Mouse (Mus musculus): ENCODE measurements around the gene Hspbp1.
A peak's percentile ranks its signal among the peaks of the same experiment; 100 is the strongest.

Hspbp1 gene

DNA sequence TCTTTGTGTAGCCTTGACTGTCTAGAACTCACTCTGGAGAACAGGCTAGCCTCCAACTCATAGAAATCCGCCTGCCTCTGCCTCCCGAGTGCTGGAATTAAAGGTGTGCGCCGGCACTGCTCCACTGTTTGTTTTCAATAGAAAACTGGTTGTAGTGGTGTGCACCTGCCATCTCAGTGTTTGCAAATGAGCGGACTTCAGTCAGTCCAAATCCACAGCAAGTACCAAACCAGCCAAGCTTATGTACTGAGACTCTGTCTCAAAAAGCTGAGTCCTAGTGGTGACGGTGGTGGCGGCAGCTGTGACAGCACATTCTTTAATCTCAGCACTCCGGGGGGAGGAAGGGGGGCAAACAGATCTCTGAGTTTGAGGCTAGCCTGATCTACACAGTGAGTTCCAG lies 16.4 kb downstream of the Hspbp1 start:
- DNase-seq (ENCODE audit: low read depth, low spot score), result no peak

DNA sequence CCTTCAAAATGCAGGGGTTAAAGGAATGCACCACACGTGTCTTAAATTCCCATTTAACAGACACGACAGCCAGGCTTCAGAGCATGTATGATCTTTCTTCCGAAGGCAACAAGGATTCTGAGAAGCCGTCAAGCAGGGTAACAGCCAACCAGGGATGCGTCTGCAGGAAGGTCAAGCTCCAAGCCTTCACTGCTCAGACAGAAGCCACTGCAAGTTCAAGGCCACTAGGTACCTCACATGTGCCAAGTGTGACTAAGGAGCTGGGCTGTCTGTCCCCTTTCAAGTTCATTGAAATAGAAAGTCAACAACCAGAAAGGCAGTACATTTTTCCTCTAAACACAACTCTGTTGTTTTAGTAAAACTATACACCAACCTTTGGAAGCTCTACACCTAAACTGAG lies 18.0 kb downstream of the Hspbp1 start:
- no peak for DNase-seq (ENCODE audit: low read depth, low spot score)

DNA sequence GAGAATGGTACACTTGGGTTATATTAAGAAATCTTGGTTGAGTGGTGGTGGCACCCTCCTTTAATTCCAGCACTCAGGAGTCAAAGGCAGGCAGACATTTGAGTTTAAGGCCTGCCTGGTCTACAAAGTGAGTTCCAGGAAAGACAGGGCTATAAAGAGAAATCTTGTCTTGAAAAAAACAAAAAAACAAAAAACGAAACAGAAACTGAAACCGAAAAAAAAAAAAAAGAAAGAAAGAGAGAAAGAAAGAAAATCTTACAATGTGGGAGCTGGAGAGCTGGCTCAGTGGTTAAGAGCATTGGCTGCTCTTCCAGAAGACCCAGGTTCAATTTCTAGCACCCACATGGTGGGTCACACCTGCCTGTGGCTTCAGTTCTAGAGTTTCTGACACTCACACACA lies 21.1 kb downstream of the Hspbp1 start:
- DNase-seq (ENCODE audit: low read depth, low spot score), result no peak

DNA sequence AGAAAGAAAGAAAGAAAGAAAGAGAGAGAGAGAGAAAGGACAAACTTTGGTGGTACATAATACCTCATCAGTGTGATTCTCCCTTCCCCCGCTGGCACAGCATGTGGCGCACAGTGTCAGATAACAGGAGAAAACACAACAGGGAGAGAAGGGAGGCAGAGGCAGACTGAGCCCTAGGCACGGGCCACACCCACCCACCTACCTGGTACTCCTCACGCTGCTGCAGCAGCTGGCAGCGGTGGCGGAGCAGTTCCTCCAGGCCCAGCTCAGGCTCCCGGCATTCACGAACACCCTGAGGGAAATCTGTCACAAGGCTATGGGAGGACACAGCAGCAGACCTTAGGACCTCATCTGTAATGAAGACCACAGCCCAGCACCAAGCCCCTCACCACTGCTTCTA lies 21.7 kb downstream of the Hspbp1 start:
- DNase-seq (ENCODE audit: low read depth, low spot score), result no peak

DNA sequence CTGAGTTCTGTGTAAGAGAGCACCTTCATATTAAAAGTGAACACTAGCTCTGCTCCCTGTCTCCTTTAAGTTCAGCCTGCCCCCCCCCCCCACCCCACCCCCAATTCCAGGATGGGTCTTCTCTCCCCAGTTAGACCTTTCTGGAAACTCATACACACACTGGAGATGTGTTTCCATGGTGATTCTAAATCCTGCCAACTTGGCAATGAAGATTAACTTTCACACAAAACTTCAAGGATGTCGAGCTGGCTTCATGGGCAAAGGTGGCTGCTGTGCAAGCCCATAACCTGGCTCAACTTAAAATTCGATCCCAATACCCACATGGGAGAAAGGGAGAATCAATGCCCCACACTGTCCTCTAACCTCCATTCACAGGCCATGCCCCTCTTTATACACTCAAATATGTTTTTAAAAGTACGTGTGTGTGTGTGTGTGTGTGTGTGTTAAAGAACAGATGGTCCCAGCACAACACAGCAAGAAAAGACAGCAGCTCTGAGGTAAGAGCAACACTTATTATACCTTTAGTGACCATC lies 24.9 kb downstream of the Hspbp1 start:
- DNase-seq (ENCODE audit: low read depth, low spot score), result peak; percentile 29

DNA sequence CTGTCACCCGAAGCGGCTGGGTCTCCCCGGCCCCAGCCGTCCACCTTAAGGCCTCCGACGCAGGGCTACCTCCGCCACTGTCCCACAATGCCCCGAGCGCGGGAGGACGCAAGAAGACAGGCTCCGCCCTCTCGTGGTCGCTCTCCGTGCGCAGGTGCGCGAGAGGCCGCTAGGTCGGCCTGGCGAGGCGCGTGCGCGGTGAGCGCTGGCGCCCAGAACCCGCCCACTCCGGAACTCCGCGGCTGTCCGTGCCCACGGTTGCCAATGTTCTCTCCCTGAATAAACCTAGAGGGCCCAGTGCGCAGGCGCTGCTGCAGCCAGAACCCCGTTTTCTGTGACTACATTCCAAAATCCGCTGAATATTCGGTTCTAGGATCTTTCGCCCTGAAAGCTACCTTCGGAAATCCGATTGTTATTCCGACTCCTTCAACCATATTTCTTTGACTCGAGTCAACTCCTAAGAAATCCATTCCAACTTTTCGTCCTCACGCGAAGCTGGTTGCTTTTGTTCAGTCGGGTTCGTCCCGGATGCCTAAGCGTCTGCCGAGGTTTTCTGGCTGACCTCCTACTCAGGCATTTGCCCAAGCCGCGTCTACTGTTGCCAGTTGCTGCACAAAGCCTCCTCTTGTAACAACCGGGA lies 25.8 kb downstream of the Hspbp1 start, which contains the start of gene Ppp6r1:
Gene Ppp6r1, minus strand, starts transcription at position 108 of the 640 bp plus-strand sequence.
- peak; percentile 93 for DNase-seq (ENCODE audit: low read depth, low spot score)

DNA sequence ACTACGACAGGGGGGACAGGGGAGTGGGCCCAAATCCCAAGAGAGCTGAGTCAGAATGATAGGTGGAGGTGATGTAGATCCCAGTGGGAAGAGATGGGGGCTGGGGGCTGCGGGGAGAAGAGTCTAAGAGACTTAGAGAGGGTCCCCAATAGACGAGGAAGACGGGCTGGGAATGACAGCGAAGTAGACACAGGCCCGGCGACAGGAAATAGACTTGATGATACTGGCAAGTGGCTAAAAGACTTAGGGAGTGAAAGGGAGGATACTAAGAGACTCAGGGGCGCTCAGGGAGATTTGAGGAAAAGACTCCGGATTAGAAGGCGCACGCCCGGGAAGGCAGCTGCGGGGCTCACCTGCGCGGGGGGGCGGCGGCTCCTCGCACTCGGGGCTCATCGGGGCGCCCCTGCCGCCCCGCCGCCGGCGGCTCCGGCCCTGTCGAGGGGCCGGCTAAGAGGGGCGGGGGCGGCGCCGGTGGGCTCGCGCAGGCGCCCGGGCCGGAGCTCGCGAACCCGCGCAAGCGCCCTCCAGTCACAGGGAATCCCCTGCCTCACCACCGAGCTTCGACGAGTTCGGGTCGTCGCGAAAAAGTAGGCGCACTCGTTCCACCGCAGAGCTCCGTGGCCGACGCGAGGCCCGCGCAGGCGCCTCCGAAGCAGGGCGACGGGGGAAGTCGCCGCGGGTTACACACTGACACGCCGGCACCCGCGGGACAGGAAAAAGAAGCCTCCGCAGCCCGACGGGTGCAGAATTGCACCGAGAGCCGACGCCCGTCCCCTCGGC lies 26.6 kb downstream of the Hspbp1 start:
- DNase-seq (ENCODE audit: low read depth, low spot score), result no peak

DNA sequence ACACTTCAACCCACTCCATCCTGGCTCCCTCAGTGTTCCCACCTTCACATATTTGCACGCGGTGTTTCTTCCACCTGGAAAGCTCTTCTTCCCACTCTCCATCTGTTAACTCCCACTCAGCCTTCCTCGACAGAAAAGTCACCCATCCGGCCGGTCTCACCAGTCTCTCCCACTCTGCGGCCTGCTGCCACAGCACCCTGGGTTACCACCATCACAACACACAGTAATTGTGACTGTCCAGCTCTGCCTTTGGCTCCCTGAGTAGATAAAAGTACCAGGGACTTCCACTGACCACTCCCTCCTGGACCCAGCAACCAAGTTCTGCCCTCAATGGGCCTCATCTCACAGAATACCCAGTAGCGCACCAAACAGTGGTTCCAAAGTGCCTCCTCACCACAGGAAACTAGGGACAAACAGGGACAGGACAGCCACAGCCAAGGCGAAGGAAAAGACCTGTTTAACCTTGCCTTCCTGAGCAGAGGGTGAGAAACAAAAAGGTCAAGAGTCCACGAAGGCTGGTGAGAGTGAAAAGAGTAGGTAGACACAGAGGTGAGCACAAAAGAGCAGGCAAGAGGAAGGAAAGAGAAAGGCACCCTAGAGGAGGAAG lies 27.2 kb downstream of the Hspbp1 start:
- peak; percentile 24 for DNase-seq (ENCODE audit: low read depth, low spot score)

DNA sequence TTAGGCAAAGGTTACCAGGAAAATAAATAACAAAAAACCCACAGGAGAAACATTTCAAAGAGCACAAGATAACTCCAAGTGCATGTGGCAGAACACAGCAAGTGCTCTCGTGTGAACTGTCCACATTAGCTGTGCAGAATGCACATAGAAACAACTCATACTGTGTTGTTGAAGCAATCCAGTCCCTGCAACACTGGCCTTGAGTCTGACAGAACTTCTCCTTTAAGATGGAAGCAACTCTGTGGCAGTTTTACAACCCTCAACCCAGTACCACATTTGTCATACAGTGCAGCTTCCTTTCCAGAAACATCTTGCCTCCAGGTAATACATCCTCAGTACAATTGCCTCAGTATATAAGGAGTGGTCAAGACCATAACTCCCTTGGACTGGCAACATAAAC lies 28.1 kb downstream of the Hspbp1 start:
- no peak for DNase-seq (ENCODE audit: low read depth, low spot score)

DNA sequence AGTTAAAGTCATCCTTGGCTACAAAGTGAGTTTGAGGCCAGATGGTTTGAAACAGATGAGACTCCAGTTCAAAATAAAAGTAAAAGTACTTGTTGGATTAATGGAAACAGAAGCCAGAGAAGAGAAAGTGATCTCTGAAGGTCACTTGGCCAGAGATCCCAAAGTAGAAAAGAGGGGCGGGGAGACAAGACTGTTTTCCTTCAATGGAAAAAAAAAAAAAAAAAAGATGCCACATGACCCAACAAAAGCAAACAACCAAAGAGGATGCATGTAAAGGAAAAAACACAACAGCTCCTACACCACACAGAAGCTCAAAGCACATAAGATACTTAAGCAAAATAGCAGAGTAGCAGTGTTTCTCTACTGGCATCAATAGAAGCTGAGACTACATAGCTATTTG lies 29.0 kb downstream of the Hspbp1 start:
- DNase-seq (ENCODE audit: low read depth, low spot score), result no peak

DNA sequence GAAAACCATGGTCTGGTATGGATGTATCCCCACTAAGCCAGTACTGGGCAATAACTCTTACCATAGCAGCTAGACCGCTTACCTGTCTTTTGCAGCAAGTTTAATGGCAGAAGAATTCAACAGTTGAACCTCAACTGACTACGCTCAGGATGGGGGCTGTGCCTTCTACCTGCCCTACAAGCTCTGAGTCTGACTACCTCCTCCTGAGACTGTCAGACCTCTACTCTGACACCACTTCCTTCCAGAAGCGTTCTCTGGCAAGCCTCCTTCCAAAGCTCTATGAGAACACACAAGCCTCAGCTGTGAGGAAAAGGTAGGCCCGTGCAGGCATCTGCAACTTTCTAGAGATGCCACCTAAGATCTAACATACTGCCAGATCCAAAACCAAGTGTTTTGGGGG lies 29.5 kb downstream of the Hspbp1 start:
- no peak for DNase-seq (ENCODE audit: low read depth, low spot score)

DNA sequence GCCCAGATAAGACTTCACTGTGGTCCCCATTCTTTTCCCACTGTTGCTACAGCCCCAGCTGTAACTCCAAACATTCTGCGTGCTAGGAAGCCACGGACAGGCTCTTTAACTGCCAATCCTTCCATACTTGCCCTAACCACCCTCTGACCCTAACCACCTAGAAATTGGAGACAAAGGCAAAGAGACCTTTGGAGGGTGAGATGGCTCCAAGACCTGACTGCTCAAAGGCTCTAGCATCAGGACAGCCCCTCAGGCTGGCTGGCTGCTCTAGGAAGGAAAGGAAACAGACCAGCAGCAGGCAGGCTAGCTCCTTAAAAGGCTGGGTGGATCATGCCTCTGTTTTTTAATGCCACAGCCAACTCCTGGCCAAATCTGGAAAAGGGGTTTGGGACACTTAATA lies 30.6 kb downstream of the Hspbp1 start:
- DNase-seq (ENCODE audit: low read depth, low spot score), result no peak

DNA sequence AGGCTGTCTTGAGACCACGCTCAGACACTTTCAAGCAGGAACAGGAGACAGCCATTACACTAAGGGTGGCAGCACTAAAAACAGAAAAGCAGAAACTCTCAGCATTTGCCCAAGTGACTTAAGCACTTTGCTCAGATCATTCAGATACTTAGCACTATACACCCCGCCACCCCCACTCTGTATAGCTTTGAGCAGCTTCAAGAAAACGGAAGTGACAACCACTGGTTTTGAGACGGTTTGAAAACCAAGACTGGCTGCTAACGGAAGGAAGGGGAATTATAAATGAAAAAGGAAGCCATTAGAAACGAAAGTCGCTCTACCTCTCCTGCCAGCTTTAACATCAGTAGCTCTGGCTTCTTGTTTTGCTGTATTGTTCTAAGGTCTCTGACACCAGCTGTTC lies 31.1 kb downstream of the Hspbp1 start:
- DNase-seq (ENCODE audit: low read depth, low spot score), result no peak

DNA sequence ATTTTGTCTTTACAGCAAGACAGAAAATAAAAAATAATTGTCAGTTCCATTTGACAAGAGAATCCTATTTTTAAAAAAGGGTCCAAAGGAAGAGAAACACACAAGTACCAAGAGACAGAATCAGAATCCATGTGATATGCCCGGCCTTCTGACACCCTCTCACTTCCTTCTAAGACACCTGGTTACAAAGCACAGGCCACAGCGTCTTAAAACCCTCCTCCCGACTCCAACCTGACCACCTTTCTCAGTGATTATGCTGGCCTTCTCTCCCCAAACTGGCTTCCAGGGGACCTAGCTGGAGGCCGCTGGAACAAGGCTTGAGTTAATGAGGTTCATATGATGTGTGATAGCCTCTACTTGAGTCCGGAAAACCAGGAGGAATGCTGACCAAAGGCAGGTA lies 31.5 kb downstream of the Hspbp1 start:
- DNase-seq (ENCODE audit: low read depth, low spot score), result no peak

DNA sequence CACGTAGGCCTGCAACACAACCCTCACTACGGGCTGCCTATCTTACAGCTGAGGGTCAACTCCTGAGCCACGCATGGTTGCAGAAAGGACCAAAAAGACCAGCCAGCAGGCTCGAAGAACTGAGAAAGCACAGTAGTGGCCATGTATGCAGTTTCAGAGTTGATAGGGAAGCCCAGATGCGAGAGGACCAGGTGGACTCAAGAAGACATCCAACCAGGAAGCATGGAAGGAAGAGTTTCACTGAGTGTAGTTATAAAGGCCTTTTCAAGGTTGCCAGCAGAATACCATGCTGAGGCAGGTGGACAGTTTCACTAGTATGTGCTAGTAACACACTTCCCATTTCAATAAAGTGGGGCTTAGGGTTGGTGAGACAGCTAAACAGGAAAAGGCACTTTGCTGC lies 32.1 kb downstream of the Hspbp1 start:
- DNase-seq (ENCODE audit: low read depth, low spot score), result no peak

DNA sequence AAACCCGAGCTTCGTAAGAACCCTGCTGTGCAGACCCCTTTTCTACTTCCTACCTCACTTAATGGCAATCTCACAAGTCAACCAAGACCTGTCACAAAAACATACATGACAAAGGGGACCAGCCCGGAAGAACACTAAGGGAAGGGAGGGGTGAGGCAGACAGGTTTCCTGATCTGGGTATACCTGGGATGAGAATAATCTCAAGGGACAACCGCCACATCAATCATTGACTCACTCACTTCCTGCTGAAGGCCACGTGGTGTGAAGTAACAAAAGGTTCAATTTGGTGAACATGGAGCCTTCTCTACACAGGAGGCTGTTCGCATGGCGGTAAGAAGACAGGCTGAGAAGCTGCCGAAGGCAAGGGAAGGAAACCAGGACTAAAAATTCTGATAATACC lies 33.3 kb downstream of the Hspbp1 start:
- DNase-seq (ENCODE audit: low read depth, low spot score), result no peak

DNA sequence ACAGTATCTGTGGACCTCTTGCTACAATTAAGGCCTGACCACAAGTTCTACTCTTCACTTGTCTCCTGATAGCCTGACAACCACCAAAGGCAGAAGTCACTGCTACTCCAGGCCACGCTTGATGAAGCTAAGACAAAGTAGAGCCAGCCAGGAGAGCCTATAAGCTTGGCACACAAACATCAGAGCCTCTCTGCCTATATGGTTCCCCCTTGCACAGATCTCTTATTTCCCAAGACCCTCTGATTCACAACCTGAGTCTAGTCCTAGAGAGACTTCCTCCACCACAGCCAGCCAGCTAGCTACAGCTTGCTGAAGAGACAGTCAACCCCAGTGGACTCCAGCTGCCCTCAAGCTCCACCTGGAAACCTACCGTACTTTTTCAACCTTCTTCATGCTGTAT lies 36.9 kb downstream of the Hspbp1 start:
- DNase-seq (ENCODE audit: low read depth, low spot score), result no peak

DNA sequence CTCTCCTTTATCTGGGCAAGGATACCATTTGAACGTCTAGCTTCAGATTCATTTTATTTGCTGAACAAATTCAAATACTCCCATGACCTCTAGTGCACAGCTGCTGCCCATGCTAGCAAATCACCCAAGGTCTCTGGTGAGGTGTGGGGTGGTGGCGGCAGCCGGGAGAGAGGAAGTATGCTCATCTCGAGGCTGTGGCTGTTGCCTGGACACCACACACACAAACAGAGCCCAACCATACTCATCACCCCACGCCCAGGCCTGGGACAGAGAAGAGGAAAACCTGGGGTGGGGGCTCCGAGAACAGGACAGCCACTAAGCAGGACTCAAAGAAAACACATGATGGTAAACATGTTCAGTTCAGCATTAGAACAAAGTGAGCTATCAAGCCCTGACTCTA lies 37.6 kb downstream of the Hspbp1 start:
- no peak for DNase-seq (ENCODE audit: low read depth, low spot score)

DNA sequence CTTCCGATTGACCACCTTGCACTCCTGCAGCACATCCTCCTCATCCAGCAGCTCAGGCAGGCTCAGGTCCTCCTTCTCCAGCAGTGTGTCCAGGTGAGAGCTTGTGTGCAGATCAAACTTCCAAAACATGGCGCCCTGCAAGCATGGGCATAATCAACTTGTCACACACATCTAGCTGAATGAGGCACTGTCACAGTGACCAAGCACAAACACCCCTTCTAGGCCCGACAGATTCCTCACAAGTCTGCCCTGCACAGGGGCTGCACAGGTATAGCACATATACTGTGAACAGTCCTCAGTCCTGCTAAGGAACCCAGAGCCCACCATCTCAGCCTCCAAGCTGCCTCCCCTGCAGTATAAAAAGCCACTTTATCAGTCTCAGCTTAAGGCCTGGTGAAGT lies 38.1 kb downstream of the Hspbp1 start:
- no peak for DNase-seq (ENCODE audit: low read depth, low spot score)

DNA sequence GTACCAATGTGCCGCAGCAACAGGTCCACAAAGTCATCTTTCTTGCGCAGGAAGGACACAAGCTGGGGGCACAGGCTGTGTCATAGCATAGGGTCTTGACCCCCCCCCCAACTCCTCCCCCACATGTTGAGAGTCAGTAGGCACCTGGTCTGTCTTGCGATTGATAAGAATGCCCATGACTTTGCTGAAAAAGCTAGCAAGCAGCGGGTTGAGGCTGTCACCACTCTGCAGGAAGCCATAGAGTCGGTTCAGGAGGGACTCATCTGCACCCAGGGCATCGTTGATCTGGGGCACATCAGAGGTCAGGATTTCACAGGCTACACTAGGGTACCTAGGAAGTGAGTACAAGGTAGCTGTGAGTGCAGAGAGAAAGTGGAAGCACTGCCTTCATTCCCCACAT lies 41.6 kb downstream of the Hspbp1 start:
- DNase-seq (ENCODE audit: low read depth, low spot score), result no peak

DNA sequence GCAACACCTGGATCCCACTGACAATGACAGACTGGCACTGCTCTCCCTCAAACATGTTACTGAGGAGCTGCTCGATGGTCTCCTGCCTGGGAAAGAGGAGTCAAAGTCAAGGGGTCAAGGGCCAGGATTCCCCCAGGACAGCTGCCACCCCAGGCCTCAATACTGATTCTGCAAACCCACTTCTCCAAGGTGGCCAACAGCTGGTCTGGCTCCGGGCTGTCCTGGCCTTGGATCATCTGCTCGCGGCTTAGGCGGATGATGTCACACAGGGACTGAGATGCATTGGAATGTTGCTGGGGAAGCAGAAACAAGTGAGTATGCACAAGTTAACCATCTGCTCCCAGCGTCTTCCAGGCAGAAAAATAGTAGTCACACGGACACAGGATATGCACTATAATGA lies 42.9 kb downstream of the Hspbp1 start:
- no peak for DNase-seq (ENCODE audit: low read depth, low spot score)

DNA sequence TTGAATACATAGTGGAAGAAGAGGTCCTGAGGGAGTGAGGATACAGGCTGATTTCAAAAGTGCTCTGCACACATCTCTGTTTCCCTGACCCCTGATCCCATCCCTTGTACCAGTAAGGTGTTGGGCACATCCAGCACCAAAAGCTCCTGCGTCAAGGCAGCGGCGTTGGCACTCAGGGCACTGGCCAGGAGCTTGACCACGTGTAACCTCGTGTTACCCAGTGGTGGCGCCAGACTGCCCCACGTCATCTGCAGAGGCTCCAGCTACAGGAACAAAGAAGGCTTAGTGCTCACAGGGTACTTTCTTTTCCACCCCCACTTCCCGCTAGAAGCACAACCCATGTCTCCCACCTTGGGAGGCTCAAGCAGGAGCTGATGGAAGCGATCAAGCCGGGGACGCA lies 43.7 kb downstream of the Hspbp1 start:
- no peak for DNase-seq (ENCODE audit: low read depth, low spot score)

DNA sequence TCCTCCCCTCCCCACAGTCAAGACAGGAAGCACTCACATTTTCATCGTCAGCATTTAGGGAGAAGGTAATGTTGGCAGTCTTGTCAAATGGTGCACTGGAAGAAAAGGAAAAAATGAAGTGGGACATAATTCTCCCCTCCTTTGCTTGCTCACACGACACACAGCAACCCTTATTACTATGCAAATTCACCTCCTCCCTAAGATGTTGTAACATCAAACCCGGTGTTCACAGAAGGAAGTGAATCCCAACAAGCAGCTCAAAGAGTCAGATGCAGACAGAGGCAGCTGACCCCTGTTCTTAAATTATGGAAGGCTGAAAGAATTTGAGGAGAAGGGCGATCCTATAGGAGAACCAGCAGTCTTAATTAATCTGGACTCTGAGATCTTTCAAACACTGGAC lies 48.7 kb downstream of the Hspbp1 start:
- DNase-seq (ENCODE audit: low read depth, low spot score), result no peak
